Mouse (Mus musculus): ENCODE data around the gene Zc3h14. TPM values are rescaled to one million over a fixed set of nuclear protein-coding genes. Genes with fewer than 3 reads are reported as not detected.

The Zc3h14 gene
- polyA plus RNA-seq, 1 experiment from 2014 or later = 137 TPM

DNA sequence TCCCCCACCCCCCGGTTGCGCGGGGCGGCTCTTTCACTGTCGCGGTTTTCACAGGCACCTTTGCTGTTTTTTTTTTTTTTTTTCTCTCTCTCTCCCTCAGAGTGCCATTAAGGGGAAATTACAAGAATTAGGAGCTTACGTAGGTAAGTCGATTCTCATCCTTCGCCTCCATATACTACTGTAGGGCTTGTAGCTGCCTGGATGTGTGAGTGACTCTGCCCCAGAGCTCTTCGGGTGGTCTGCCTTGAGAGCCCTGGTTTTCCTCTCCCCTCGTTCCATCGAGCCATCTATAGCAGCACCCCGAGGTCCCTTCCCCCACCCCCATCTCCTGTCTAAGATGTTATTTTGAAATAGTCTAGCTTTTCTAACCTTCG lies 603 bp downstream of the Zc3h14 start:
- WGBS = under 1% methylated on average over 14 of the region's 14 CpGs

GRCm38 (mm10) chr12:98757636-98758035 lies 10.9 kb downstream of the Zc3h14 start:
- WGBS = 88% methylated on average over 6 of the region's 6 CpGs

More for the DNA sequence above, 603 bp downstream of the Zc3h14 start:
- Histone ChIP-seq H3K9ac (replicated peaks; ENCODE audit: low read depth, low read length) (peak overlapping the region; percentile 86), H3K36me3 (ENCODE audit: control insufficient read depth, insufficient read depth, low read length) (peaks cover 2% of the 10 kb centered on the region; the same call in 1 of the 2 replicates), H3K27ac (ENCODE audit: low read length) (peak overlapping the region; percentile 85), H3K4me1 (ENCODE audit: control insufficient read depth, insufficient read depth, low read length) (peaks cover 17% of the 10 kb centered on the region), H3K9me3 (ENCODE audit: control insufficient read depth, low read depth, low read length) (no peaks in the 10 kb centered on the region), H3K4me3 (ENCODE audit: low read depth, low read length) (peak overlapping the region; percentile 84), H3K4me2 (replicated peaks; ENCODE audit: low read depth, low read length) (peak overlapping the region; percentile 72), H3K27me3 (ENCODE audit: control insufficient read depth, insufficient read depth, low read length) (no peaks in the 10 kb centered on the region)
- ATAC-seq (ENCODE audit: insufficient number of reproducible peaks, insufficient read depth, low FRiP score, low read depth) = no peak

GRCm38 (mm10) chr12:98759700-98760099 lies 12.9 kb downstream of the Zc3h14 start:
- 93% methylated on average over 6 of the region's 6 CpGs for WGBS
- Histone ChIP-seq H3K27ac (ENCODE audit: low read length) (no peak overlapping the region), H3K27me3 (ENCODE audit: control insufficient read depth, insufficient read depth, low read length) (no peaks in the 10 kb centered on the region), H3K4me2 (replicated peaks; ENCODE audit: low read depth, low read length) (no peak overlapping the region), H3K9me3 (ENCODE audit: control insufficient read depth, low read depth, low read length) (no peaks in the 10 kb centered on the region), H3K9ac (replicated peaks; ENCODE audit: low read depth, low read length) (no peak overlapping the region), H3K4me3 (ENCODE audit: low read depth, low read length) (no peak overlapping the region), H3K36me3 (ENCODE audit: control insufficient read depth, insufficient read depth, low read length) (peaks cover 68% of the 10 kb centered on the region), H3K4me1 (ENCODE audit: control insufficient read depth, insufficient read depth, low read length) (no peaks in the 10 kb centered on the region)
- ATAC-seq (ENCODE audit: insufficient number of reproducible peaks, insufficient read depth, low FRiP score, low read depth) = no peak

More at GRCm38 (mm10) chr12:98757636-98758035, 10.9 kb downstream of the Zc3h14 start:
- H3K4me3 ChIP-seq (ENCODE audit: low read depth, low read length) = no peak overlapping the region
- H3K27me3 ChIP-seq (ENCODE audit: control insufficient read depth, insufficient read depth, low read length) = no peaks in the 10 kb centered on the region
- H3K36me3 ChIP-seq (ENCODE audit: control insufficient read depth, insufficient read depth, low read length) = peaks cover 60% of the 10 kb centered on the region
- H3K9ac ChIP-seq (replicated peaks; ENCODE audit: low read depth, low read length) = no peak overlapping the region
- no peak overlapping the region for H3K4me2 ChIP-seq (replicated peaks; ENCODE audit: low read depth, low read length)
- H3K27ac ChIP-seq (ENCODE audit: low read length) = no peak overlapping the region
- ATAC-seq (ENCODE audit: insufficient number of reproducible peaks, insufficient read depth, low FRiP score, low read depth) = no peak
- H3K4me1 ChIP-seq (ENCODE audit: control insufficient read depth, insufficient read depth, low read length) = no peaks in the 10 kb centered on the region
- H3K9me3 ChIP-seq (ENCODE audit: control insufficient read depth, low read depth, low read length) = no peaks in the 10 kb centered on the region

GRCm38 (mm10) chr12:98766241-98766640 lies 19.5 kb downstream of the Zc3h14 start:
- no peak overlapping the region for H3K27ac ChIP-seq (ENCODE audit: low read length)
- no peaks in the 10 kb centered on the region for H3K9me3 ChIP-seq (ENCODE audit: control insufficient read depth, low read depth, low read length)
- H3K36me3 ChIP-seq (ENCODE audit: control insufficient read depth, insufficient read depth, low read length) = peaks cover 57% of the 10 kb centered on the region
- no peak overlapping the region for H3K9ac ChIP-seq (replicated peaks; ENCODE audit: low read depth, low read length)
- no peak for ATAC-seq (ENCODE audit: insufficient number of reproducible peaks, insufficient read depth, low FRiP score, low read depth)
- H3K27me3 ChIP-seq (ENCODE audit: control insufficient read depth, insufficient read depth, low read length) = no peaks in the 10 kb centered on the region
- 92% methylated on average over 2 of the region's 2 CpGs for WGBS
- H3K4me2 ChIP-seq (replicated peaks; ENCODE audit: low read depth, low read length) = no peak overlapping the region
- H3K4me1 ChIP-seq (ENCODE audit: control insufficient read depth, insufficient read depth, low read length) = no peaks in the 10 kb centered on the region
- H3K4me3 ChIP-seq (ENCODE audit: low read depth, low read length) = no peak overlapping the region

- no peak overlapping the region for H3K4me2 ChIP-seq (replicated peaks; ENCODE audit: low read depth, low read length)
- peaks cover 68% of the 10 kb centered on the region for H3K36me3 ChIP-seq (ENCODE audit: control insufficient read depth, insufficient read depth, low read length)
Measured at GRCm38 (mm10) chr12:98777509-98777908, 30.7 kb downstream of the Zc3h14 start.

DNA sequence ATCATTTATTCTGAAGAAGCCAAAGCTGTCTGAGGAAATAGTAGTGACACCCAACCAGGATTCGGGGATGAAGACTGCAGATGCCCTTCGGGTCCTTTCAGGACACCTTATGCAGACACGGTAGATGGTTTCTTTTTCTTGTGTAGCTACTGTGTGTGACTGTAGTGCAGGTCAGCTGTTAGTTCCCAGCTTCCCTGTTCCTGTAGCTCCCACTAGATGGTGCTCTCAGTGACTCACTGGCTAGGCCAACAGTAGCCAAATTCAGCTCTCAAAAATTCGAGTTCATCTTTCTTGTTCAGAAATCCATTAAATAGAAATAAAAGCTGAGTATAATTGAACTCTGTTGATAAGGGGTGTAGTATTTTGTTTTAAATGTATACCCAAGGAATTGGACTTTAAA lies 32.4 kb downstream of the Zc3h14 start:
- Histone ChIP-seq H3K36me3 (ENCODE audit: control insufficient read depth, insufficient read depth, low read length) (peaks cover 77% of the 10 kb centered on the region), H3K9ac (replicated peaks; ENCODE audit: low read depth, low read length) (no peak overlapping the region), H3K9me3 (ENCODE audit: control insufficient read depth, low read depth, low read length) (no peaks in the 10 kb centered on the region), H3K27ac (ENCODE audit: low read length) (no peak overlapping the region), H3K4me3 (ENCODE audit: low read depth, low read length) (no peak overlapping the region), H3K4me1 (ENCODE audit: control insufficient read depth, insufficient read depth, low read length) (no peaks in the 10 kb centered on the region), H3K4me2 (replicated peaks; ENCODE audit: low read depth, low read length) (no peak overlapping the region), H3K27me3 (ENCODE audit: control insufficient read depth, insufficient read depth, low read length) (no peaks in the 10 kb centered on the region)
- WGBS = 79% methylated on average over 4 of the region's 4 CpGs
- ATAC-seq (ENCODE audit: insufficient number of reproducible peaks, insufficient read depth, low FRiP score, low read depth) = no peak

More at GRCm38 (mm10) chr12:98777509-98777908, 30.7 kb downstream of the Zc3h14 start:
- Histone ChIP-seq H3K27ac (ENCODE audit: low read length) (no peak overlapping the region), H3K4me1 (ENCODE audit: control insufficient read depth, insufficient read depth, low read length) (no peaks in the 10 kb centered on the region), H3K9me3 (ENCODE audit: control insufficient read depth, low read depth, low read length) (no peaks in the 10 kb centered on the region), H3K9ac (replicated peaks; ENCODE audit: low read depth, low read length) (no peak overlapping the region), H3K27me3 (ENCODE audit: control insufficient read depth, insufficient read depth, low read length) (no peaks in the 10 kb centered on the region), H3K4me3 (ENCODE audit: low read depth, low read length) (no peak overlapping the region)
- whole genome bisulfite sequencing = 74% methylated on average over 3 of the region's 3 CpGs
- ATAC-seq (ENCODE audit: insufficient number of reproducible peaks, insufficient read depth, low FRiP score, low read depth) = no peak

- no peak for ATAC-seq (ENCODE audit: insufficient number of reproducible peaks, insufficient read depth, low FRiP score, low read depth)
- WGBS = 92% methylated on average over 1 of the region's 1 CpGs
- Histone ChIP-seq H3K4me2 (replicated peaks; ENCODE audit: low read depth, low read length) (no peak overlapping the region), H3K36me3 (ENCODE audit: control insufficient read depth, insufficient read depth, low read length) (peaks cover 69% of the 10 kb centered on the region), H3K4me1 (ENCODE audit: control insufficient read depth, insufficient read depth, low read length) (no peaks in the 10 kb centered on the region), H3K9ac (replicated peaks; ENCODE audit: low read depth, low read length) (no peak overlapping the region), H3K27ac (ENCODE audit: low read length) (no peak overlapping the region), H3K4me3 (ENCODE audit: low read depth, low read length) (no peak overlapping the region), H3K27me3 (ENCODE audit: control insufficient read depth, insufficient read depth, low read length) (no peaks in the 10 kb centered on the region), H3K9me3 (ENCODE audit: control insufficient read depth, low read depth, low read length) (no peaks in the 10 kb centered on the region)
Measured at GRCm38 (mm10) chr12:98784251-98784650, 37.5 kb downstream of the Zc3h14 start.

DNA sequence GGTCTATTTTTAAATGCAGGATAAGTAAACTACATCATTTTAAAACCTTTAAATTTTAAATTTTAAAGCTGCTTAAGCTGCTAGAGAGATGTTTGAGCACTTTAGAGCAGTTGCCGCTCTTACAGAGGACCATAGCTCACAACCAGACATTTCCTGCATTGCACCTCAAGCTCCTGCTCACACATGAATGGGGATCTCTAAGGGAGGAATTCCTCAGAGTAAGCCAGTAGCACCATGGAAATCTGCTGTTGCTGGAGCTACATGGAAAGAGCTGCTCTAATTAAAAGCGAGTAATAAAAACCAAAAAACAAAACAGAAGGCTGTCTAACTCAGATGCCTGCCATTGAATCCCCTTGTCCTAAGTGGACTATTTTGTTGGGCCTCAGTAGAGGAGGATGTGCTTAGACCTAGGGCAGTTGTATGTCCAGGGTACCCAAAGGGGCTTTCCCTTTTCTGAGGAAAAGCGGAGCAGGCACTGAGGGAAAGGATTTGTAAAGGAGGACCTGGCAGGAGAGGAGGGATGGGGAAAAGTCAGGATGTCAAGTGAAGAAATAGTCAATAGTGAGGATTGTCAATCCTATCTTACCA lies 49.1 kb downstream of the Zc3h14 start:
- Histone ChIP-seq H3K4me2 (replicated peaks; ENCODE audit: low read depth, low read length) (no peak overlapping the region), H3K4me1 (ENCODE audit: control insufficient read depth, insufficient read depth, low read length) (no peaks in the 10 kb centered on the region), H3K27me3 (ENCODE audit: control insufficient read depth, insufficient read depth, low read length) (no peaks in the 10 kb centered on the region), H3K9ac (replicated peaks; ENCODE audit: low read depth, low read length) (no peak overlapping the region), H3K4me3 (ENCODE audit: low read depth, low read length) (no peak overlapping the region), H3K27ac (ENCODE audit: low read length) (no peak overlapping the region), H3K9me3 (ENCODE audit: control insufficient read depth, low read depth, low read length) (no peaks in the 10 kb centered on the region), H3K36me3 (ENCODE audit: control insufficient read depth, insufficient read depth, low read length) (peaks cover 16% of the 10 kb centered on the region; the same call in 1 of the 2 replicates)
- no peak for ATAC-seq (ENCODE audit: insufficient number of reproducible peaks, insufficient read depth, low FRiP score, low read depth)
- 94% methylated on average over 3 of the region's 3 CpGs for WGBS

DNA sequence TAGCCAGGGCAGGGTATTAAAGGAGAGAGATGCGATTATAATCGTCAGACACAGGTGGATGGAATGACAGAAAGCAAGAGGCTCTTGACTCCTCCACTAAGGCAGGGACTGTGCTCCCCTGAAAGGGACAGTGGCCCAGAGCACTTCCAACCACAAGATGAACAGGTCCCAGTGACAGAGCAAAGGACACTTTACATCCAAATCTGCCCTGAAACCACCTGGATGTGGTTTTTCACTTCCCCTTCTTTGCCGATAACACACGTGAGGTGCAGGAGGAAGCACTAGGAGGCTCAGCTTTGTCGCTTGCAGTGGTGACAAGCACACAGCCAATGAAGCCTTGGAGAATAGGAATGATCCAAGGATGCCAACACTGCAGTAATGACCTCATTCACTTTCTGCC lies 53.6 kb downstream of the Zc3h14 start:
- 79% methylated on average over 5 of the region's 5 CpGs for WGBS
- H3K9ac ChIP-seq (replicated peaks; ENCODE audit: low read depth, low read length) = no peak overlapping the region
- H3K9me3 ChIP-seq (ENCODE audit: control insufficient read depth, low read depth, low read length) = no peaks in the 10 kb centered on the region
- no peak overlapping the region for H3K27ac ChIP-seq (ENCODE audit: low read length)
- no peaks in the 10 kb centered on the region; the same call in 1 of the 2 replicates for H3K36me3 ChIP-seq (ENCODE audit: control insufficient read depth, insufficient read depth, low read length)
- H3K27me3 ChIP-seq (ENCODE audit: control insufficient read depth, insufficient read depth, low read length) = no peaks in the 10 kb centered on the region
- no peak for ATAC-seq (ENCODE audit: insufficient number of reproducible peaks, insufficient read depth, low FRiP score, low read depth)
- H3K4me1 ChIP-seq (ENCODE audit: control insufficient read depth, insufficient read depth, low read length) = no peaks in the 10 kb centered on the region
- H3K4me2 ChIP-seq (replicated peaks; ENCODE audit: low read depth, low read length) = no peak overlapping the region
- no peak overlapping the region for H3K4me3 ChIP-seq (ENCODE audit: low read depth, low read length)

All from stomach, embryonic 14.5 days (tissue).